Mouse (Mus musculus) kidney, embryonic 16.5 days (tissue): ENCODE results near the gene Nln. TPM values are rescaled to one million over a fixed set of nuclear protein-coding genes. Genes with fewer than 3 reads are reported as not detected.

Source experiments
- ATAC-seq: fragments of 200-750 bp; cut with Nextera tagmentation; 2 replicates; pipeline ENCODE4 v1.8.0; 2017; ENCODE audit warnings: moderate TSS enrichment; ENCODE audit not compliant: low FRiP score, low TSS enrichment
- H3K27ac ChIP-seq: fragments of 300-500 bp; sonication (generic); 2 replicates; pipeline ENCODE4 v1.5.1; 2014; ENCODE audit warnings: low read length
- H3K27me3 ChIP-seq: fragments of 300-500 bp; sonication (generic); 2 replicates; pipeline ENCODE4 v1.6.1; 2014; ENCODE audit warnings: low read length, control low read depth, mixed read lengths; ENCODE audit not compliant: insufficient read depth
- H3K36me3 ChIP-seq: fragments of 300-500 bp; sonication (generic); 2 replicates; pipeline ENCODE4 v1.6.1; 2014; ENCODE audit warnings: low read length, control low read depth, mixed read lengths; ENCODE audit not compliant: insufficient read depth
- H3K4me1 ChIP-seq: fragments of 300-500 bp; sonication (generic); 2 replicates; pipeline ENCODE4 v1.6.1; 2014; ENCODE audit warnings: low read length, control low read depth, mixed read lengths; ENCODE audit not compliant: insufficient read depth
- H3K4me2 ChIP-seq: fragments of 300-500 bp; sonication (generic); replicated peaks from 2 replicates; pipeline ENCODE4 v1.6.1; 2014; ENCODE audit warnings: low read depth, low read length
- H3K4me3 ChIP-seq: fragments of 300-500 bp; sonication (generic); 2 replicates; pipeline ENCODE4 v1.5.1; 2014; ENCODE audit warnings: mild to moderate bottlenecking, low read length
- H3K9ac ChIP-seq: fragments of 300-500 bp; sonication (generic); replicated peaks from 2 replicates; pipeline ENCODE4 v1.6.1; 2014; ENCODE audit warnings: low read length
- H3K9me3 ChIP-seq: fragments of 300-500 bp; sonication (generic); 2 replicates; pipeline ENCODE4 v1.6.1; 2016; ENCODE audit warnings: low read length, control low read depth
- whole genome bisulfite sequencing: fragments of 180-500 bp; shearing (Covaris S2); extraction: QIAGEN DNeasy Blood & Tissue Kit; methylation state at CpG from one replicate; pipeline ENCODE4 v1.1.7; 2014; 5-methylcytosine and 5-hydroxymethylcytosine counted together
- polyA plus RNA-seq: library from polyadenylated mRNA; unstranded; fragments of >200 nt; fragmentation: Nextera tagmentation; extraction: Ambion mirVana; gene quantifications from 2 replicates; pipeline ENCODE4 v1.2.1, GENCODE M21; 2015

The Nln gene
- polyA plus RNA-seq, 1 experiment from 2014 or later = 20.5 TPM

DNA sequence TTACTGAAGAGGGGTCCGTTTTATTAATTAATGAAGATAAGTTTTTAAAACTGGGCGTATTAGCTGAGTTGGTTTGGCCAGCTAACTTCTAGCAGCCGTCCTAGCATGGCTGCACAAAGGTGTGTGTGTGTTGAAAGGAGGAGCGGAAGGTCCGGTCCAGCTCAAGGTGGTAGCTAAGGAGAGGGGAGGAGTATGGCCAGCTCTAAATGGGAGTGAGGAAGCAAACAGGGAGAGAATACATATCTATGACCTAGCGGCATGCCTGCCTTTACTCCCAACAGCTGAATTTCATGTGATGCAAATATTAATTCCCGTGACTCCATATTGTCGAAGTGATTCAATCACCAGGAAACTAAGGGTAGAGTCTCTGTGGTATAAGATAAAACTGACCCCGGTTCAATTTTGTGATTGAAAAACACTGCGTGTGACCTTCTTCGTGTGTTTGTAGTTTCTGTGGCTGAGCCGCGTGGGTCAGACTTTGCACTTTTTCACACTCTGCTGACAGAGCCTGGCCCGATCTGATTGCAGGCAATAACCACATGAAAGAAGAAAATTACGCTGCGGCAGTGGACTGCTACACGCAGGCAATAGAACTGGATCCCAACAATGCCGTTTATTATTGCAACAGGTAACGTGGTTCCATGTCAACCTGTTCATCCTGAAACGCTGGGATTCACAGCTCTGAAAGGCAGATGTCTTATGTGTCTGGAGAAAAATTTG is 14.4 kb upstream of the Nln start:
- no peaks in the 10 kb centered on the region for H3K36me3 ChIP-seq
- ATAC-seq = no peak
- H3K4me2 ChIP-seq = no peak overlapping the region
- WGBS = 75% methylated on average over 20 of the region's 20 CpGs
- peaks cover 9% of the 10 kb centered on the region for H3K4me1 ChIP-seq
- no peak overlapping the region for H3K9ac ChIP-seq
- no peak overlapping the region for H3K27ac ChIP-seq
- no peaks in the 10 kb centered on the region for H3K27me3 ChIP-seq
- no peaks in the 10 kb centered on the region for H3K9me3 ChIP-seq
- no peak overlapping the region for H3K4me3 ChIP-seq

DNA sequence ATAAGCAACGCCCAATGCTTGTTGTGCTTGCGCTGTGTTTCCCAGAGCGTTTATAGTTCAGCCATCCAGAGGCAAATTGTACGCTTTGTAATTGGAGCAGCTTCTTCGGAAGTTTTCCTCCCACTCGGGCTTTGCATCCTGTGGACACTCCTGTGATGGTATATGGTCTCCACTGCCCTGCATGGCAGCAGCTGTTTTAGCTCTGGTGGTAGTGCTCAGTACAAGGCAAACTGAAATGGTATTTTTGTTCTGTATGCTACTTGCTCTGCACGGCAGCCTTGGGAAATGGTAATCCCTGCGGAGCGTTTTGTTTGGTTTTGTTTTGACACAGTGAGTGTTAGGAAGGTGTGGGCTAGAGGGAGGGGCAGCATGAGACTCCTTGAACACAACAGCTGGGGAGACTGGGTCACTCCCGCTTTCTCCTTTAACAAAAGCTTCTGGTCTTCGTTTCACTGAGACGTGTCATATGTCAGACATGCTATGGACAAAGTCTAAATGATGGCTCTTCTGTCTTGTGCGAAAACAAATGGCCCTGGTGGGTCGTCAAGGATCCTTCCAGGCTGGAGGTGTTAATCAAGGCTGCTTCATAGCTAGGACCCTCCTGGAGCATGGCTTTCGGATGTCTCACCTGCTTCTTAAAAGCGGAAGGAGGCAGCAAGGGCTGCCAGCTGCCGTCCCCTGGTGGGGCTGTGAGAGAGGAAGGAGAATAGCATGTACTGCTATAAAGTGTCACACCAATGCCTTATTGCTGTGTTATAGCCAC is 12.8 kb upstream of the Nln start:
- peak; percentile 91 for ATAC-seq
- Histone ChIP-seq H3K4me1 (peaks cover 9% of the 10 kb centered on the region), H3K4me2 (peak overlapping the region; percentile 45), H3K27ac (peak overlapping the region; percentile 29; the same call in 1 of the 2 replicates), H3K4me3 (peak overlapping the region; percentile 23; the same call in 1 of the 2 replicates), H3K9me3 (no peaks in the 10 kb centered on the region), H3K9ac (peak overlapping the region; percentile 46), H3K27me3 (no peaks in the 10 kb centered on the region), H3K36me3 (0 out of 2 replicates have a peak, but pooled peaks cover 2% of the 10 kb centered on the region)
- 22% methylated on average over 17 of the region's 17 CpGs for WGBS

DNA sequence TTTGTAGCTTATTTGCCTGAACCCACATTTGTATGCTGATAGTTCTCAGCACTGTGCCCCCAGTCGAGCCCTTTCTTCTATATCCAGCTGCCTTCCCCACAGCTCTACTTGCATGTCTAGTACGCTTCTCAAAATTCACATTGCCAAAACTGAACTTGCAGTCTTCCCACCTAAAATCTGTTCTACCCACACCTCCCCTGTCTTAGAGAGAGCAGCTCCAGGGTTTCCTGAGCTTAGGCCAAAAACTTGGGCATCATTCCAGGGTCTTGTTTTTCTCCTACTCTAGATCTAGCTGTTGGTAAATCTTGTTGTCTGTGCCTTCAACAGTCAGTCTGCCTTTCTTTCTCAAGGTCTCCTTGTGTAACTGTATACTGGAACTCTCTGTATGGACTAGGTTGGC is 5.4 kb upstream of the Nln start:
- H3K27ac ChIP-seq = no peak overlapping the region
- no peaks in the 10 kb centered on the region for H3K27me3 ChIP-seq
- H3K36me3 ChIP-seq = 0 out of 2 replicates have a peak, but pooled peaks cover 5% of the 10 kb centered on the region
- no peak for ATAC-seq
- H3K9ac ChIP-seq = no peak overlapping the region
- no peaks in the 10 kb centered on the region for H3K4me1 ChIP-seq
- H3K4me3 ChIP-seq = no peak overlapping the region
- WGBS = 95% methylated on average over 2 of the region's 2 CpGs
- H3K9me3 ChIP-seq = no peaks in the 10 kb centered on the region
- no peak overlapping the region for H3K4me2 ChIP-seq

DNA sequence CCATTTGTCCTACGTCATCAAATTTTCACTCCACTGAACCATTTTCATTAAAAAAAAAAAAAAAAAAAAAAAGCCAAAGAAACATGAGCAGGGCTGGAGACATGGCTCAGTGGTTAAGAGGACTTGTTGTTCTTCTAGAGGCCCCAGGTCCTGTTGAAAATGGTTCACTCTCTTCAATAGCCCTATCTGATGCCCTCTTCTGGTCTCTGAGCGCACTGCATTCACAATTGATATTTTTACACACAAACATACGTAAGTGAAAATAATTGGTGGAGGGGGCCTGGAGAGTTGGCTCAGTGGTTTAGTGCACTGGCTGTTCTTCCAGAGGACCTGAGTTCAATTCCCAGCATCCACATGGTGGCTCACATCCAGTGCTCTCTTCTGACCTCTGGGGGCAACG is 4.4 kb upstream of the Nln start:
- no peaks in the 10 kb centered on the region; the same call in 1 of the 2 replicates for H3K4me1 ChIP-seq
- H3K4me3 ChIP-seq = no peak overlapping the region
- H3K9ac ChIP-seq = no peak overlapping the region
- 86% methylated on average over 4 of the region's 4 CpGs for WGBS
- H3K27me3 ChIP-seq = no peaks in the 10 kb centered on the region
- ATAC-seq = no peak
- 0 out of 2 replicates have a peak, but pooled peaks cover 5% of the 10 kb centered on the region for H3K36me3 ChIP-seq
- no peak overlapping the region for H3K4me2 ChIP-seq
- no peaks in the 10 kb centered on the region for H3K9me3 ChIP-seq
- H3K27ac ChIP-seq = no peak overlapping the region

DNA sequence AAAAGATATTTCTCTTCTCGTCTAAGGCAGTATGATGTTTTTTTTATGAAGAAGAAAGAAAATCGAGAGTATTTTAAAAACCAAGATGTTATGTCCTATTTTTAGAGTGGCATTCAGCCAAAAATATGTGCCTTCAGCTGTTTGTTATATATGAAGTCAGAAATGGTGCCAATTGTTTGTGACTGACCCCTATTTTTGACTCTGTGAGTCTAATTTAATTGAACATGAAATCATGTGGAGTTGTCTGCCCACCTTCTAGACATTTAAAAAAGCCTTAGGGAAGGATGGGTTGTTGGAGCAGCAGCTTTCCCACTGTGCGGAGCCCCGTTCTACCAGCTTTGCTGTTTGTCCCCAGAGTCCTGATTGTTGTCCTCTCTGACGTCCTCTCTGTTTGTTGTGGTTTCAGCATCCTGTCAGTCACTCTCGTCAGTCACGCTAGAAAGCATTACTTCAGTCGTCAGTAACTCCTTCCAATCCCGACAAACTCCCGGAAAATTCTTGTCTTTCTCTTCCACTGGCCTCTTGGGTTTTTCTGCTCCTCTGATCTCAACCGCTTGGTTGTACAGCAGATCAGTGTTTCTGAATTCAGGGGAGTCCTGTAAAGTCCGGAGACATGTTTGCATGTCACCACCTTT is 3.0 kb upstream of the Nln start:
- H3K9ac ChIP-seq = no peak overlapping the region
- no peak for ATAC-seq
- no peaks in the 10 kb centered on the region for H3K9me3 ChIP-seq
- no peak overlapping the region for H3K27ac ChIP-seq
- no peak overlapping the region for H3K4me3 ChIP-seq
- H3K27me3 ChIP-seq = no peaks in the 10 kb centered on the region
- WGBS = 66% methylated on average over 12 of the region's 12 CpGs
- H3K36me3 ChIP-seq = 0 out of 2 replicates have a peak, but pooled peaks cover 2% of the 10 kb centered on the region
- H3K4me2 ChIP-seq = no peak overlapping the region
- peaks cover 5% of the 10 kb centered on the region; the same call in 1 of the 2 replicates for H3K4me1 ChIP-seq

DNA sequence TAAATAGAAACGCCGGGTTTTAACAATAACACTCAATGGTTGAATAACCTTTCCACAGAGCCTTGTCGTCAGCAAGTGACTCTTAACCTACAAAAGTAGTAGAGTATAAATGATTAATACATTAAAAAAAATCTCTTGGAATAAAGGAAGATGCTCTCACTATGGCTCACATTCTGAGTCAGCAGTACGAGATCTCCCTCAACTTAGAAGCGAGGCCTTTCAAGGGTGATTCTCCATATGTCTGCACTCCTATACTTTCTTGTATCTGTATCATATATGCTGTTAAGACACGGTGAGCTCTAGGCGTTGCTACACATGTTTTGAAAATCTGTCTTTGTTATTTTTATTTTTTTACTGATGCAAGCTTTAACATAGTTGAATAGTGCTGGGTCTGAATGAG is 1.1 kb upstream of the Nln start:
- H3K27me3 ChIP-seq = no peaks in the 10 kb centered on the region
- no peak for ATAC-seq
- no peaks in the 10 kb centered on the region for H3K36me3 ChIP-seq
- peaks cover 5% of the 10 kb centered on the region; the same call in 1 of the 2 replicates for H3K4me1 ChIP-seq
- H3K4me3 ChIP-seq = peak overlapping the region; percentile 93
- WGBS = 37% methylated on average over 7 of the region's 7 CpGs
- peak overlapping the region; percentile 77; the same call in 1 of the 2 replicates for H3K9ac ChIP-seq
- H3K4me2 ChIP-seq = peak overlapping the region; percentile 100
- no peaks in the 10 kb centered on the region for H3K9me3 ChIP-seq
- no peak overlapping the region for H3K27ac ChIP-seq

GRCm38 (mm10) chr13:104109816-104110521 is 555 bp upstream of the Nln start:
- 0 out of 2 replicates have a peak overlapping the region, but pooled peaks have one; percentile 28 for H3K27ac ChIP-seq
- H3K4me3 ChIP-seq = peak overlapping the region; percentile 93
- peak; percentile 78 for ATAC-seq
- peak overlapping the region; percentile 100 for H3K4me2 ChIP-seq
- 0 out of 2 replicates have a peak, but pooled peaks cover 3% of the 10 kb centered on the region for H3K36me3 ChIP-seq
- no peaks in the 10 kb centered on the region for H3K27me3 ChIP-seq
- WGBS = under 1% methylated on average over 34 of the region's 38 CpGs
- H3K9me3 ChIP-seq = no peaks in the 10 kb centered on the region
- H3K9ac ChIP-seq = peak overlapping the region; percentile 77
- H3K4me1 ChIP-seq = peaks cover 5% of the 10 kb centered on the region; the same call in 1 of the 2 replicates

DNA sequence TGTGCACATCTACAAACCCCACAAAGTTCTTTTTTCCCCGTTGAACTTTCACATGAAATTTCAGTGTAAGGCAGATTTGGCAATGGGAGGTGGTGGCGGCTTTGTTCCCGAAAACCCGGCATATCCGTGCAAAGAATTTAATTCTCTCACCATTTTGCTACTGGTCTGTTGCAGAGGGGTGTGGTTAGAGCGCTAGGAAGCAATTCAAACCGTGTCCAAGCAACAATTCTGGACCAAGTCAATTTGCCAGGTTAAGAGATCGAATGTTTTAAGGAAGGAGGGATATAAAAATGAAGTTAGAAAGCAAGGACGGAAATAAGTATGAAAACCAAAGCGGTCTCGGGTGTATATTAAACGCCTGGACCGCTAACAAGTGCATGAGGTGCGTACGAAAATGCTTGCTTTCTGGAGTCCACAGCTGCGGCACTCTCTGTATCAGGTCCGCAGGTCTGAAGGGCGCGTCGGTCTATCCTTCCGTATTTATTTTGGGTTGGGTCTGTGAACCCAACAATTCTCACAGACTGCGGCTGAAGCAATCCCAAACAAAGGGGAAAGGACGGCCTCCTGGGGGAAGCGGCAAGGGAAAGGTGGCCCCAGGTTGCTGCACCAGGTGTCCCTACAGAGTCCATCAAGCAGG is 645 bp downstream of the Nln start:
- Histone ChIP-seq H3K9ac (peak overlapping the region; percentile 83), H3K4me3 (peak overlapping the region; percentile 93), H3K27ac (peak overlapping the region; percentile 72; the same call in 1 of the 2 replicates), H3K4me1 (peaks cover 5% of the 10 kb centered on the region; the same call in 1 of the 2 replicates), H3K9me3 (peaks cover 7% of the 10 kb centered on the region; the same call in 1 of the 2 replicates), H3K4me2 (peak overlapping the region; percentile 100), H3K27me3 (no peaks in the 10 kb centered on the region), H3K36me3 (peaks cover 8% of the 10 kb centered on the region; the same call in 1 of the 2 replicates)
- WGBS = under 1% methylated on average over 24 of the region's 24 CpGs
- peak; percentile 18 for ATAC-seq
